Mouse (Mus musculus): ENCODE measurements around the gene Acot6. TPM values are rescaled to one million over a fixed set of nuclear protein-coding genes. Genes with fewer than 3 reads are reported as not detected.
A peak's percentile ranks its signal among the peaks of the same experiment; 100 is the strongest.
"Not testable (repeated sequence)": the region's sequence is repeated elsewhere in the genome, so short reads cannot be mapped to it uniquely, and the experiment has no call there.

Gene Acot6
- 1.8 and 5.8 TPM in 2 replicates for total RNA-seq (2014; rRNA removed; ENCODE audit: low replicate concordance)
- 1.1 and 1.2 TPM in 2 replicates for polyA plus RNA-seq (2015; fragmentation: Nextera tagmentation; extraction: Ambion mirVana)

GRCm38 (mm10) chr12:84100604-84101492, at the start of gene Acot6:
Acot6 (plus strand) TSS chr12:84100654.
- peak; percentile 74 for ATAC-seq (ENCODE audit: insufficient read depth, low read depth)
- H3K9me3 ChIP-seq (replicated peaks; ENCODE audit: control insufficient read depth, low read length); H3K36me3 ChIP-seq (replicated peaks; ENCODE audit: control insufficient read depth, insufficient read depth, low read length); H3K4me1 ChIP-seq (ENCODE audit: control insufficient read depth, insufficient read depth); H3K27me3 ChIP-seq (ENCODE audit: control insufficient read depth, insufficient read depth, low read length): not testable (repeated sequence)
- peak within 1 kb of the TSS; percentile 79 for H3K4me2 ChIP-seq (ENCODE audit: low read depth, low read length)
- 1% methylated on average over 68 of the region's 80 CpGs for WGBS
- peak; percentile 43 for DNase-seq (ENCODE audit: low spot score)
- H3K4me3 ChIP-seq (ENCODE audit: low read depth, low read length): peak within 1 kb of the TSS; percentile 57
- H3K27ac ChIP-seq (ENCODE audit: low read depth): peak within 1 kb of the TSS; percentile 13; the same call in 1 of the 2 replicates
- H3K9ac ChIP-seq (replicated peaks; ENCODE audit: low read depth, low read length): peak within 1 kb of the TSS; percentile 65

DNA sequence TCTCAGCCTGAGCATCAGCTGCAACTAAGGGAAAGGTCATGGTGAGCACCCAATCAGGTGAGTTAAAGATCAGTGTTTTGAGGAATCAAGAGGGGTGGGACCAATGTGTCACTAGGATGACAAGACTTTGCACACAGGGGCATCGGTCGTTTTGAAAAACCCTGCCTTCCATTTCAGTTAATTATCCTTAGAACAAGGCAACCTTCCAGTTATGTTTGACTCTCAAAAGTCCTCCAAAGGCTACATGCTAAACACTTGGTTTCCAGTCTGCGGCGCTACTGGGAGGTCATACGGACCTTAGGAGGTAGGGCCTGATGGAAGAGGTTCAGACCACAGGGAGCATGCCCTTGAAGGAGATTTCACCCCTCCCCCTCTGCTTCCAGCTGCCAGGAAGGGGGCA, 49.7 kb upstream of the Acot6 start:
- not testable (repeated sequence) for H3K9me3 ChIP-seq (replicated peaks; ENCODE audit: control insufficient read depth, low read length); H3K4me3 ChIP-seq (ENCODE audit: low read depth, low read length); ATAC-seq (ENCODE audit: insufficient read depth, low read depth); DNase-seq (ENCODE audit: low spot score); H3K4me1 ChIP-seq (ENCODE audit: control insufficient read depth, insufficient read depth); H3K27ac ChIP-seq (ENCODE audit: low read depth); H3K4me2 ChIP-seq (ENCODE audit: low read depth, low read length); H3K36me3 ChIP-seq (replicated peaks; ENCODE audit: control insufficient read depth, insufficient read depth, low read length); H3K9ac ChIP-seq (replicated peaks; ENCODE audit: low read depth, low read length)
- 77% methylated on average over 5 of the region's 5 CpGs for WGBS
- 0 out of 2 replicates have a peak, but pooled peaks cover 15% of the 10 kb centered on the region for H3K27me3 ChIP-seq (ENCODE audit: control insufficient read depth, insufficient read depth, low read length)

GRCm38 (mm10) chr12:84051937-84052474, 48.4 kb upstream of the Acot6 start, which contains the start of gene Acot3:
Acot3 (plus strand) TSS chr12:84052144.
- peak within 1 kb of the TSS; percentile 65 for H3K4me2 ChIP-seq (ENCODE audit: low read depth, low read length)
- H3K4me1 ChIP-seq (ENCODE audit: control insufficient read depth, insufficient read depth): 0 out of 2 replicates have a peak, but pooled peaks cover 4% of the 10 kb centered on the region
- H3K36me3 ChIP-seq (replicated peaks; ENCODE audit: control insufficient read depth, insufficient read depth, low read length): no peaks in the 10 kb centered on the region
- WGBS: 78% methylated on average over 5 of the region's 5 CpGs
- no peak within 1 kb of the TSS for H3K27ac ChIP-seq (ENCODE audit: low read depth)
- no peak for DNase-seq (ENCODE audit: low spot score)
- TF ChIP-seq CTCF (IDR thresholded peaks at IDR 0.05; ENCODE audit: low read depth) (no peak), EP300 (IDR thresholded peaks at IDR 0.05; ENCODE audit: low read depth) (no peak)
- no peak within 1 kb of the TSS for H3K9ac ChIP-seq (replicated peaks; ENCODE audit: low read depth, low read length)
- peak within 1 kb of the TSS; percentile 46; the same call in 1 of the 2 replicates for H3K4me3 ChIP-seq (ENCODE audit: low read depth, low read length)
- H3K9me3 ChIP-seq (replicated peaks; ENCODE audit: control insufficient read depth, low read length): 0 out of 2 replicates have a peak, but pooled peaks cover 6% of the 10 kb centered on the region
- H3K27me3 ChIP-seq (ENCODE audit: control insufficient read depth, insufficient read depth, low read length): 0 out of 2 replicates have a peak, but pooled peaks cover 15% of the 10 kb centered on the region
- no peak for ATAC-seq (ENCODE audit: insufficient read depth, low read depth)

DNA sequence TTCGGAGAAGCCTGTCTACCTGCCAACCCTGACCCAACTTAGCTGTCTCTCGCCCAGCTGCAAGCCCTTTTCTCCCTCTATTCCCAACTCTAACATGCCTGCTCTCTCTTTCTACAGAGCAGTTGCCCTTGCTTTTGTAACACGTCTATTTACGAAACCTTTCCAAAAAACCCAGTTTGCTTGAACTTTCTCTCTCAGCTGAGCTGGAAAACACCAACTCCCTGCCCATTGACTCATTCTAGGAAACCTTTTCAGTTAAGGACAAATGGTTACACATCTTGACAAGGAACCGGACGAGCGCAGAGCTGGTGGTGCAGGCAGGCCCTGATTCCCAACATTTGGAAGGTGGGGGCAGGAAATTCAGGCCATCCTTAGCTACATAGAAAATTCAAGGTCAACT, 47.8 kb upstream of the Acot6 start:
- Histone ChIP-seq H3K36me3 (replicated peaks; ENCODE audit: control insufficient read depth, insufficient read depth, low read length) (no peaks in the 10 kb centered on the region), H3K27me3 (ENCODE audit: control insufficient read depth, insufficient read depth, low read length) (0 out of 2 replicates have a peak, but pooled peaks cover 15% of the 10 kb centered on the region), H3K9ac (replicated peaks; ENCODE audit: low read depth, low read length) (no peak overlapping the region), H3K27ac (ENCODE audit: low read depth) (no peak overlapping the region), H3K4me2 (ENCODE audit: low read depth, low read length) (no peak overlapping the region), H3K4me1 (ENCODE audit: control insufficient read depth, insufficient read depth) (0 out of 2 replicates have a peak, but pooled peaks cover 4% of the 10 kb centered on the region), H3K9me3 (replicated peaks; ENCODE audit: control insufficient read depth, low read length) (0 out of 2 replicates have a peak, but pooled peaks cover 6% of the 10 kb centered on the region), H3K4me3 (ENCODE audit: low read depth, low read length) (peak overlapping the region; percentile 46; the same call in 1 of the 2 replicates)
- TF ChIP-seq EP300 (IDR thresholded peaks at IDR 0.05; ENCODE audit: low read depth): no peak
- WGBS: 90% methylated on average over 7 of the region's 7 CpGs
- DNase-seq (ENCODE audit: low spot score): no peak
- ATAC-seq (ENCODE audit: insufficient read depth, low read depth): no peak

DNA sequence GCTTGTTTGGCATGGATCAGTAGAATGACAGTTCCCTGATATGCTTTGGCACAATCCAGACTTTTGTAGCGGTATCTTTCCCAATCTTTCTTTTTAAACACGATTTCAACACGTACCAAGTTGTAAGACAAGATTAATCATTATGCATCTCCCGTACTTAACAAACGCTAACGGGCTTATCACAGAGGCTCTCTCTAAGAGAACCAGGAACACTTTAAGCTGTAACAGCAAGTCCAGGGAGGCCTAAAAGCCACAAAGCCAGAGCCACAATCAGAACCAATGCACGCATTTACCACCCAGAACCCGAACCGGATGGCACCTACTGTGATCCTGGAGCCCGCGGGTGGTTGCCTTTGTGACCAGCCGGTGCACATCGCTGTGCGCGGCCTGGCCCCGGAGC, 47.3 kb upstream of the Acot6 start:
- H3K9me3 ChIP-seq (replicated peaks; ENCODE audit: control insufficient read depth, low read length): 0 out of 2 replicates have a peak, but pooled peaks cover 6% of the 10 kb centered on the region
- H3K27me3 ChIP-seq (ENCODE audit: control insufficient read depth, insufficient read depth, low read length): 0 out of 2 replicates have a peak, but pooled peaks cover 15% of the 10 kb centered on the region
- H3K4me1 ChIP-seq (ENCODE audit: control insufficient read depth, insufficient read depth): 0 out of 2 replicates have a peak, but pooled peaks cover 4% of the 10 kb centered on the region
- WGBS: 7% methylated on average over 16 of the region's 16 CpGs
- no peak overlapping the region for H3K27ac ChIP-seq (ENCODE audit: low read depth)
- peak overlapping the region; percentile 46 for H3K4me3 ChIP-seq (ENCODE audit: low read depth, low read length)
- H3K4me2 ChIP-seq (ENCODE audit: low read depth, low read length): peak overlapping the region; percentile 65
- no peaks in the 10 kb centered on the region for H3K36me3 ChIP-seq (replicated peaks; ENCODE audit: control insufficient read depth, insufficient read depth, low read length)
- H3K9ac ChIP-seq (replicated peaks; ENCODE audit: low read depth, low read length): peak overlapping the region; percentile 32
- DNase-seq (ENCODE audit: low spot score): no peak
- TF ChIP-seq EP300 (IDR thresholded peaks at IDR 0.05; ENCODE audit: low read depth): no peak
- no peak for TF ChIP-seq CTCF (IDR thresholded peaks at IDR 0.05; ENCODE audit: low read depth)
- ATAC-seq (ENCODE audit: insufficient read depth, low read depth): no peak
